Mouse (Mus musculus) heart, postnatal 4 days (tissue): ENCODE data around the gene Psenen. TPM values are rescaled to one million over a fixed set of nuclear protein-coding genes. Genes with fewer than 3 reads are reported as not detected.

Experiments used
- microRNA-seq, 2 experiments: library from miRNA; unstranded; fragments of <30 nt; microRNA quantifications; one replicate each; pipeline ENCODE4 v1.2.0; 2021 to 2022
- total RNA-seq, 2 experiments: library from RNA; stranded (reverse); gene quantifications; 2 replicates each; pipeline ENCODE4 v1.2.3; 2021

The Psenen gene
- total RNA-seq, 2 experiments from 2014 or later: 80.0 to 83.8 TPM

Small RNA genes within 50 kb of the gene (microRNA-seq; reads per million reads assigned to microRNA genes)
- gene Gm38670 (2.1 to 2.2 reads per million in 2 experiments), gene Mir3569 (0 to 0.20 reads per million in 2 experiments)

Other genes with a start within 250 kb of the Psenen start
- 1 to 10 TPM; 1.3 to 3.2 TPM for gene Syne4, start 248.8 kb downstream of the Psenen start, total RNA-seq
- under 1 TPM; 0.70 to 0.91 TPM for gene E130208F15Rik, start 241.9 kb downstream of the Psenen start, total RNA-seq
- 10 to 100 TPM; 15.5 to 16.6 TPM for gene Sdhaf1, start 239.7 kb downstream of the Psenen start, total RNA-seq
- 1 to 10 TPM; 1.4 to 2.2 TPM for gene Lrfn3, start 200.9 kb downstream of the Psenen start, total RNA-seq
- 10 to 100 TPM; 11.1 to 13.5 TPM for gene Tyrobp, start 149.9 kb downstream of the Psenen start, total RNA-seq
- under 1 TPM in 1 of 2 experiments, not detected in 1; 0.88 TPM for gene Hcst, start 143.8 kb downstream of the Psenen start, total RNA-seq
- gene Nfkbid, start 141.9 kb downstream of the Psenen start, total RNA-seq: 1 to 10 TPM in 1 of 2 experiments, under 1 TPM in 1; 0.43 to 1.3 TPM
- 1 to 10 TPM; 6.0 to 7.4 TPM for gene Aplp1, start 118.1 kb downstream of the Psenen start, total RNA-seq
- gene Kirrel2, start 105.9 kb downstream of the Psenen start, total RNA-seq: under 1 TPM in 1 of 2 experiments, not detected in 1; 0.34 TPM
- gene Nphs1, start 105.3 kb downstream of the Psenen start, total RNA-seq: not detected
- gene Prodh2, start 70.0 kb downstream of the Psenen start, total RNA-seq: not detected
- 10 to 100 TPM in 1 of 2 experiments, 1 to 10 TPM in 1; 7.3 to 12.8 TPM for gene Arhgap33, start 28.6 kb downstream of the Psenen start, total RNA-seq
- gene Hspb6, start 11.4 kb downstream of the Psenen start, total RNA-seq: 100 to 1,000 TPM; 279 to 308 TPM
- 1 to 10 TPM; 5.2 to 7.8 TPM for gene Proser3, start 11.3 kb downstream of the Psenen start, total RNA-seq
- 10 to 100 TPM; 14.8 to 17.1 TPM for gene Lin37, start 3.8 kb downstream of the Psenen start, total RNA-seq
- 10 to 100 TPM; 70.5 to 72.7 TPM for gene U2af1l4, start 326 bp downstream of the Psenen start, total RNA-seq
- gene Gm49396, start 283 bp downstream of the Psenen start, total RNA-seq: 1 to 10 TPM; 2.1 to 3.1 TPM
- 1 to 10 TPM; 1.1 to 1.2 TPM for gene Igflr1, start 1.8 kb upstream of the Psenen start, total RNA-seq
- 10 to 100 TPM; 29.5 to 35.8 TPM for gene Kmt2b, start 25.1 kb upstream of the Psenen start, total RNA-seq
- gene Zbtb32, start 35.3 kb upstream of the Psenen start, total RNA-seq: not detected
- under 1 TPM; 0.62 to 0.86 TPM for gene Upk1a, start 49.2 kb upstream of the Psenen start, total RNA-seq
- gene Cox6b1, start 62.5 kb upstream of the Psenen start, total RNA-seq: 1,000 to 10,000 TPM; 2,883 to 3,014 TPM
- gene Etv2, start 72.2 kb upstream of the Psenen start, total RNA-seq: not detected
- gene Rbm42, start 86.7 kb upstream of the Psenen start, total RNA-seq: 10 to 100 TPM; 58.8 to 62.2 TPM
- 10 to 100 TPM; 13.1 to 16.6 TPM for gene Haus5, start 101.4 kb upstream of the Psenen start, total RNA-seq
- gene Pmis2, start 108.0 kb upstream of the Psenen start, total RNA-seq: not detected
- gene 2200002J24Rik, start 135.3 kb upstream of the Psenen start, total RNA-seq: not detected
- gene Atp4a, start 148.6 kb upstream of the Psenen start, total RNA-seq: under 1 TPM; 0.14 to 0.74 TPM
- 100 to 1,000 TPM; 208 to 221 TPM for gene Tmem147, start 165.9 kb upstream of the Psenen start, total RNA-seq
- gene Gapdhs, start 180.1 kb upstream of the Psenen start, total RNA-seq: not detected
- gene Sbsn, start 187.8 kb upstream of the Psenen start, total RNA-seq: 1 to 10 TPM; 4.8 to 5.1 TPM
- 1 to 10 TPM; 4.6 to 5.7 TPM for gene Dmkn, start 200.1 kb upstream of the Psenen start, total RNA-seq
- not detected for gene Krtdap, start 224.3 kb upstream of the Psenen start, total RNA-seq